Mouse (Mus musculus) heart, postnatal 0 days (tissue): ENCODE results near the gene Prss2. TPM values are rescaled to one million over a fixed set of nuclear protein-coding genes. Genes with fewer than 3 reads are reported as not detected.
"Not testable (repeated sequence)": the region's sequence is repeated elsewhere in the genome, so short reads cannot be mapped to it uniquely, and the experiment has no call there.

Experiments
- ATAC-seq: fragments of 200-750 bp; cut with Nextera tagmentation; 2 replicates; pipeline ENCODE4 v1.8.0; 2017; ENCODE audit warnings: low read depth, moderate number of reproducible peaks, moderate library complexity; ENCODE audit not compliant: insufficient read depth
- DNase-seq: peaks from one replicate; pipeline ENCODE4 v3.0.0-alpha.2; 2016; ENCODE audit warnings: low spot score
- H3K27ac ChIP-seq: fragments of 300-500 bp; sonication (generic); 2 replicates; pipeline ENCODE4 v1.5.1; 2014; ENCODE audit warnings: low read depth, mild to moderate bottlenecking
- H3K27me3 ChIP-seq: fragments of 300-500 bp; sonication (generic); 2 replicates; pipeline ENCODE4 v1.6.1; 2014; ENCODE audit warnings: low read length, mixed read lengths; ENCODE audit not compliant: control insufficient read depth, insufficient read depth
- H3K36me3 ChIP-seq: fragments of 300-500 bp; sonication (generic); replicated peaks from 2 replicates; pipeline ENCODE4 v1.6.1; 2014; ENCODE audit warnings: low read length, mixed read lengths; ENCODE audit not compliant: control insufficient read depth, insufficient read depth
- H3K4me1 ChIP-seq: fragments of 300-500 bp; sonication (generic); 2 replicates; pipeline ENCODE4 v1.6.1; 2014; ENCODE audit warnings: antibody characterized with exemption; ENCODE audit not compliant: control insufficient read depth, insufficient read depth
- H3K4me2 ChIP-seq: fragments of 300-500 bp; sonication (generic); 2 replicates; pipeline ENCODE4 v1.6.1; 2014; ENCODE audit warnings: low read depth, mild to moderate bottlenecking, low read length, moderate library complexity
- H3K4me3 ChIP-seq: fragments of 300-500 bp; sonication (generic); 2 replicates; pipeline ENCODE4 v1.5.1; 2014; ENCODE audit warnings: low read depth, low read length
- H3K9ac ChIP-seq: fragments of 300-500 bp; sonication (generic); replicated peaks from 2 replicates; pipeline ENCODE4 v1.6.1; 2014; ENCODE audit warnings: low read depth, low read length, mixed read lengths
- H3K9me3 ChIP-seq: fragments of 300-500 bp; sonication (generic); replicated peaks from 2 replicates; pipeline ENCODE4 v1.6.1; 2016; ENCODE audit warnings: low read length; ENCODE audit not compliant: control insufficient read depth
- CTCF ChIP-seq: IDR thresholded peaks from 2 replicates; pipeline ENCODE4 v1.5.1; 2016; ENCODE audit warnings: antibody characterized with exemption, control low read depth, low read depth
- EP300 ChIP-seq: IDR thresholded peaks from 2 replicates; pipeline ENCODE4 v1.6.1; 2016; ENCODE audit warnings: antibody characterized with exemption, low read depth
- WGBS: fragments of 180-500 bp; shearing (Covaris S2); extraction: QIAGEN DNeasy Blood & Tissue Kit; methylation state at CpG from one replicate; pipeline ENCODE4 v1.1.7; 2014; 5-methylcytosine and 5-hydroxymethylcytosine counted together
- polyA plus RNA-seq: library from polyadenylated mRNA; unstranded; fragments of >200 nt; fragmentation: Nextera tagmentation; extraction: Ambion mirVana; gene quantifications from 2 replicates; pipeline ENCODE4 v1.2.1, GENCODE M21; 2015
- total RNA-seq: library from RNA; depleted of rRNA; stranded (reverse); fragments of >200 nt; gene quantifications from 2 replicates; pipeline ENCODE4 v1.2.3, GENCODE M21; 2014; ENCODE audit warnings: low replicate concordance

Prss2 gene
- total and polyA plus RNA-seq, 2 experiments from 2014 or later, result not detected

- no peaks in the 10 kb centered on the region for H3K4me1 ChIP-seq
- WGBS, result 71% methylated on average over 1 of the region's 1 CpGs
- no peak for ATAC-seq
Observed at GRCm38 (mm10) chr6:41527402-41527801, 5.8 kb downstream of the Prss2 start.

GRCm38 (mm10) chr6:41529987-41530386 is 8.4 kb downstream of the Prss2 start:
- H3K9me3 ChIP-seq, DNase-seq, ATAC-seq, H3K36me3 ChIP-seq, H3K27ac ChIP-seq, H3K27me3 ChIP-seq, H3K4me1 ChIP-seq, H3K4me2 ChIP-seq, H3K4me3 ChIP-seq, H3K9ac ChIP-seq: not testable (repeated sequence)
- peak; percentile 23; the same call in 1 of the 2 replicates for TF ChIP-seq CTCF
- 29% methylated on average over 2 of the region's 2 CpGs for whole genome bisulfite sequencing

More at GRCm38 (mm10) chr6:41527402-41527801, 5.8 kb downstream of the Prss2 start:
- Histone ChIP-seq H3K27ac (no peak overlapping the region), H3K4me2 (no peak overlapping the region), H3K9me3 (no peaks in the 10 kb centered on the region), H3K4me3 (no peak overlapping the region), H3K9ac (no peak overlapping the region), H3K27me3 (no peaks in the 10 kb centered on the region), H3K36me3 (no peaks in the 10 kb centered on the region)
- TF ChIP-seq EP300, result no peak
- TF ChIP-seq CTCF, result no peak
- DNase-seq, result no peak

- 55% methylated on average over 4 of the region's 4 CpGs for WGBS
Observed at GRCm38 (mm10) chr6:41532181-41532580, 10.6 kb downstream of the Prss2 start.

GRCm38 (mm10) chr6:41532687-41533284 is 11.2 kb downstream of the Prss2 start:
- ATAC-seq (no peak), DNase-seq (no peak)
- no peak overlapping the region for H3K4me2 ChIP-seq
- H3K9ac ChIP-seq, result no peak overlapping the region
- no peaks in the 10 kb centered on the region for H3K4me1 ChIP-seq
- H3K27ac ChIP-seq, result no peak overlapping the region
- no peaks in the 10 kb centered on the region for H3K27me3 ChIP-seq
- WGBS, result 75% methylated on average over 8 of the region's 8 CpGs
- H3K9me3 ChIP-seq, result no peaks in the 10 kb centered on the region
- no peaks in the 10 kb centered on the region for H3K36me3 ChIP-seq
- no peak overlapping the region for H3K4me3 ChIP-seq
- no peak for TF ChIP-seq EP300
- TF ChIP-seq CTCF, result no peak

More at GRCm38 (mm10) chr6:41532181-41532580, 10.6 kb downstream of the Prss2 start:
- Histone ChIP-seq H3K27ac (no peak overlapping the region), H3K9me3 (no peaks in the 10 kb centered on the region), H3K36me3 (no peaks in the 10 kb centered on the region), H3K9ac (no peak overlapping the region), H3K4me2 (no peak overlapping the region), H3K27me3 (no peaks in the 10 kb centered on the region), H3K4me1 (no peaks in the 10 kb centered on the region), H3K4me3 (no peak overlapping the region)
- DNase-seq (no peak), ATAC-seq (no peak)
- TF ChIP-seq CTCF, result no peak
- TF ChIP-seq EP300, result no peak

GRCm38 (mm10) chr6:41537376-41537775 is 15.8 kb downstream of the Prss2 start:
- Histone ChIP-seq H3K4me1 (no peaks in the 10 kb centered on the region), H3K9me3 (no peaks in the 10 kb centered on the region), H3K9ac (no peak overlapping the region), H3K4me3 (peak overlapping the region; percentile 8; the same call in 1 of the 2 replicates), H3K4me2 (no peak overlapping the region), H3K27ac (no peak overlapping the region), H3K27me3 (no peaks in the 10 kb centered on the region), H3K36me3 (no peaks in the 10 kb centered on the region)
- TF ChIP-seq CTCF (no peak), EP300 (no peak)
- 78% methylated on average over 1 of the region's 1 CpGs for WGBS
- DNase-seq (no peak), ATAC-seq (no peak)

- WGBS, result 84% methylated on average over 5 of the region's 8 CpGs
- H3K9me3 ChIP-seq, ATAC-seq, H3K4me3 ChIP-seq, H3K9ac ChIP-seq, H3K27me3 ChIP-seq, H3K4me1 ChIP-seq, DNase-seq, H3K27ac ChIP-seq, H3K36me3 ChIP-seq, H3K4me2 ChIP-seq: not testable (repeated sequence)
Observed at GRCm38 (mm10) chr6:41538296-41538695, 16.7 kb downstream of the Prss2 start.
